Mouse (Mus musculus) ES-E14 (cell line): ENCODE measurements around the gene Def8.

Experiments
- CHD2 ChIP-seq: IDR thresholded peaks from 2 replicates; pipeline ENCODE4 v1.6.1; 2014; ENCODE audit warnings: mild to moderate bottlenecking, low read depth, low read length, inconsistent platforms
- HCFC1 ChIP-seq: IDR thresholded peaks from 2 replicates; pipeline ENCODE4 v1.6.1; 2012; ENCODE audit warnings: low read length, inconsistent platforms, borderline replicate concordance; ENCODE audit not compliant: insufficient read depth
- ZC3H11A ChIP-seq: IDR thresholded peaks from 2 replicates; pipeline ENCODE4 v1.6.1; 2012; ENCODE audit warnings: low read depth, mild to moderate bottlenecking, inconsistent platforms, low read length, borderline replicate concordance
- ZNF384 ChIP-seq: IDR thresholded peaks from 2 replicates; pipeline ENCODE4 v1.6.1; 2012; ENCODE audit warnings: low read depth, low read length, inconsistent platforms

DNA sequence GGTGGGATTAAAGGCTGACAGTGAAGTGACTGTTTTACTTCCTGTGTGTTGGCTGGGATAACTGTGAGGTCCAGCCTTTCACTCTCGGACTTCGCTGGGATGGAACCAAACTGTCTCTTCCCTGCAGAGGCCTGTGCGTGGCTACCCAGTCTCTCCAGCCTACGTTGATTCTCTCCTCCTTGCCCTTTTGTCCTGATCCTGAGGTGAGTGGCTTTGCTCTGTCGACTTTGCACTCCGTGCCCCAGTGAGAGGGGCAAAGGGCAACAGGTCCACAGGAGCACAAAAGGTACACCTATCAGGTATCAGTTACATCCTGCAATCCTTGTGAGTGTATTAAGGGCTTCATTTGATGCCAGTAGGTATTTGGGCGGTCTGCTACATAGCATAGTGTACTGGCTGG, at the start of gene Def8:
- TF ChIP-seq HCFC1 (no peak), ZC3H11A (no peak), CHD2 (no peak), ZNF384 (no peak)
